Mouse (Mus musculus) c-Kit-positive CD71-positive TER-119-positive erythroid progenitor cells, embryonic 14.5 days (primary cell): ENCODE measurements around the gene Dbil5.
"Not testable (repeated sequence)": the region's sequence is repeated elsewhere in the genome, so short reads cannot be mapped to it uniquely, and the experiment has no call there.

ENCODE experiments used
- DNase-seq: peaks from one replicate; pipeline ENCODE4 v3.0.0-alpha.2; 2013; ENCODE audit warnings: low spot score

The Dbil5 gene

DNA sequence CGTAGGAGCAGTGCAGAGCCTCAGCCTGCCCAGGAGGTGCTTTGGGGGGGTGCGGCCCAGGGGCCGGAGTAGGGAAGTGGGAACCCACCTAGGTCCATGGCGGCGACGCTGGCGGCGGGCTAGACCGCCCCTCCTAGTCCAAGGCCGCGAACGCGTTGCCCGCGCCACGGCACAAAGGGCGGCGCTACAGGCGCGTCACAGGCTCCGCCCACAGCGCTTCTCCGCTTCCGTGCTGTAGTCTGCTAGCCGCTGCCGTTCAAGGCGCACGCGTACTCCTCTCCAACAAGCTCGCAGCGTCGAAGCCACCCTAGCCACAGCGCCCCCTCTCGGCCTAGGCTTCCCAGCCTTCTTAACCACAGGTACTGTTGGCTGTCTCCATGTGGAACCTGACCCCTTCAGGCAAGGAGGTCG is at the start of gene Dbil5, which contains the start of gene Gemin4:
Dbil5 (plus strand) TSS at position 219 of the 411 bp plus-strand sequence.
Gemin4 (minus strand) TSS at position 275 of the 411 bp plus-strand sequence.
- peak; percentile 97 for DNase-seq

- no peak for DNase-seq
These were observed 48.4 kb upstream of the Dbil5 start for GRCm38 (mm10) chr11:76168976-76169375.

DNA sequence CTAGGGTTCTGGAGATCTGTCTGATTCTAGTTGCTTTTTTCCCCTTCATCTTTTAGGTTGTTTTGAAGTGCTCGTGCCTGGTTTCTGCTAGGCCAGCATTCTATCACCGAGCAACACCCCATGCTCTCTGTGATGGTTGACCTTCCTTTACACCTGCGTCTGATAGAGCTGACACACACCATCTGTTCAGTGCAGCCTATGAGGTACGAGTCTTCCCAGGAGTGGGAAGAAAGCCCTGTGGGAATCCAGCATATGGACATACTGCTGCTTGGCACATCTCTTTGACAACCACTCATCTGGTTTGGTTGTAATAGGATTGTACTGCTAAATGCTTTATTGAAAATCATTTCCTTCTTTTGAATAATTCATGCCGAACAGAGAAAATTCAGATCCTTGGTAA is 47.2 kb upstream of the Dbil5 start:
- DNase-seq, result no peak

DNA sequence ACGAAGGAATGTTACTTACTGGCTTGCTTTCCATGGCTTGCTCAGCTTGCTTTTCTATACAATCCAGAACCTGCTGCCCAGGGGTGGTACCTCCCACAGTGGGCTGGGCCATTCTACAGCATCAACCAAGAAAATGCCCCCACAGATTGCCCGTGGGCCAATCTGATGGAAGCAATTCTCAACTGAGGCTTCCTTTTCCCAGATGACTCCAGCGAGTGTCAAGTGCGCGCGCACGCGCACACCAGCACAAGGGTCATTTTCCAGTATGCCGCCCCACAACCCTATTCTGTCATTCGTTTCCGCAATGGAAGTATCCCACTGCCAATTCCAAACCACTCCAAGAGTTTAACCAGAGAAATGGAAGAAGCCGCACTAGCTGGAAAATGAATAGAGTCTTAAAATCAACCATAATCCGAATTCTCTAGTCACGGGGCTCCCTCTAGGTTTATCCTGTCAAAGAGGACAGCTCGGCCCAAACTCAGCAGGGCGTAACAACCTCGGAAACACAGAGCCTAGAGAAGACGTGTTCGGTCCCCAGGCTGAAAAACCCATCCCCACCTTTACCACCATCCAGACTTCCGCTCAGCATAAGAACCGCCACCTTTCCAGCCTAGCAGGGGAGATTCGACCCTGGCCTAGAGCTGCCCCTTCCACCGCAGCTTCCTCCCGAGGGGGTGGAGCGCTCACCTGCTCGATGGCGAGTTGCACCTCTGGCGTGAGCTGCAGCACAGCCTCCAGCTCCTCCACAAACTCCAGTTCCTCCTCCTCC is 38.5 kb upstream of the Dbil5 start:
- DNase-seq, result peak; percentile 45

GRCm38 (mm10) chr11:76179495-76180145 is 37.8 kb upstream of the Dbil5 start, which contains the start of the genes Vps53 and Fam57a:
Vps53 (minus strand) TSS chr11:76179647.
Fam57a (plus strand) TSS chr11:76179671.
- peak; percentile 79 for DNase-seq

DNA sequence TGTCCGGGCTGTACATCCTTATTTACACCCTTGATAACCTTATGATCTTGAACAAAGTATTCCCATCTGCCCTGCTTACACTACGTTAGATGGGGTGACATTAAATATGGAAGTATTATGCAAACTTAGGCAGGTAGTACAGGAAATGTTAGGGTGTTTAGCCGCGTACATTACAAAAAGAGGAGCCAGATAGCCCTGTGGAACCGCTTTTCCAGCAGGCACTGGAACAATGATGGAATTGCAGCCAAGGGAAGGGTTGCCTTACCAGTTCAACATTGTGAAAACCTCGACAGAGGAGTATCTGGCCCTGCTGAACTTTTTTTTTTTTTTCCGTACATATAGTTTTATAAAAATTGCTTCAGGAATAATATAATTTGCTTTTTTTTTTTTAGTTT is 37.3 kb upstream of the Dbil5 start:
- no peak for DNase-seq

GRCm38 (mm10) chr11:76183745-76184144 is 33.7 kb upstream of the Dbil5 start:
- no peak for DNase-seq

DNA sequence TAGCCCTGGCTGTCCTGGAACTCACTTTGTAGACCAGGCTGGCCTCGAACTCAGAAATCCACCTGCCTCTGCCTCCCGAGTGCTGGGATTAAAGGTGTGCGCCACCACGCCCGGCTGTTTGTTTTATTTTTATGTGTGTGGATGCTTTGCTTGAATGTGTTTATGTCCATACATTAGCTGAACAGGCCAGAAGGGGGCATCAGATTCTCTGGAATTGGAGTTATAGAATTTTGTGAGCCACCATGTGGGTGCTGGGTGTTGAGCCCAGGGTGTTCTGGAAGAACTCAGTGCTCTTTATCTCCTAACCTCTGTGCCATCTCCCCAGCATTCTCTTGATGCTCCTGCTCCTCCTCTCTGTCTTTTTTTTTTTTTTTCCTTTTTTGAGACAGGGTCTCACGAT is 30.5 kb upstream of the Dbil5 start:
- DNase-seq, result no peak

DNA sequence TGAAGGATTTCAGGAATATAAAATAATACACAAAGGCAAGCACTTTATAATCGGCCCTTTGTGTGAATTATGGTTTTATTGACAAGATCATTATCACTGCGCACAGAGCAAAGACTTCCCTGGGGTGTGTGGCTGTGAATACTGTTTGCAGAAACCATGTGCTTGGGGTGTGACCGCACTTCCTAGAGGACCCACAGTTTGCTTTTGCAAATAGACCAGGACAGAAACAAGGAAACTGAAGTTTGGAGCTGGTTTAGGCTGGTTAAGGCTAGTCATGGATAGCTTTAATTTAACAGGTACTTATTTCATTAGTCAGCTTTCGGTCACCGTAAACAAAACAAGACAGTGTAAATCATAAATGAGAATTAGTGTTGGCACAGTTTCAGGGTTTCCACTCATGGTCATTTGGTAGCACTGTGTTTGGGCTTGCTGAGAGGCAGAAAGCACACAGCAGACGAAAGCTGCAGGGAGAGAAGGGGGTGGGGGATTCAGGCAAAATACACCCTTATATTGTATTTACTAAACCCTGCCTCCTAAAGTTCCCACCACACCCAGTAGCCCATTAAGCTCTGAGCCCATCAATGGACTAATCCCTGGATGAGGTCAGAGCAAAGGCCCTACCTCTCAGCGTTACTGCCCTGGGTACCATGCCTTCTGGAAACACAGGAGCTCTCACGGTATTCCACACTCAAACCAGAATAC is 21.0 kb upstream of the Dbil5 start:
- no peak for DNase-seq

- DNase-seq, result no peak
These were observed 20.4 kb upstream of the Dbil5 start for GRCm38 (mm10) chr11:76196977-76197469.

- peak; percentile 16 for DNase-seq
These were observed 15.4 kb upstream of the Dbil5 start for GRCm38 (mm10) chr11:76201761-76202674.

GRCm38 (mm10) chr11:76206793-76207192 is 10.6 kb upstream of the Dbil5 start:
- no peak for DNase-seq

DNA sequence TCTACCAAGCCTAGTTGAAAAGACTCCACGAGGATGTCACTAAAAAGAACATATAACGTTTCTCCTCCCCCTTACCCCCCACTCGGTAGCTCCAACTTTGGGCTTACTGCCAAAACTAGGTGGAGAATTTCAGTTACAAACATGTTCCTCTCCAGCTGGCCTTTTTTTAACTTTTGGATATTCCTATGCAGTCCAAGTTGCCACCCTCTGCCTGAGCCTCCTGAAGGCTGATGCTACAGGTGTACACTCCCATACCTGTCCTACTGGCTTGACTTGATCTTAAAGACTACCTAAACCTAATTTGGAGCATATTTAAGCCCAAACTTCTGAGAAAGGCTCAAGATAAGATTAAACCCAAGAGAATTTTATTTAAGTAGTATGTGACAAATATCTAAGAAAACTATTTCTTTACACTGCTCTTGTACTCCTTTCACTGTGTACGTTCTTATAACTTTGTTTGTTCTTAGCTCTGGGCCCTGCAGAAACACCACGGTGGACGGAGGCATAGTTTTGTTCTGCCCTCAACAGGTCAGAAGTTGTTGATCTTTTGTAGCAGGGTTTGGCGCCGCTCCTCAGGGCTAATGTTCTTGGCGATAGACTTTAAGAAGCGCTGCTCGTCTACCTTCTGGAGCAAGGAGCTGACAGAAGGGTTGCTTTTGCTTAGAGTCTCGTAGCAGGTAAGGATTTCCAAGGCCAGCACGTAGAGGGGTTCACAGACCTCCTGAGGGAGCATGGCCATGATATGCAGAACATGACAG is 7.0 kb upstream of the Dbil5 start:
- DNase-seq, result no peak

DNA sequence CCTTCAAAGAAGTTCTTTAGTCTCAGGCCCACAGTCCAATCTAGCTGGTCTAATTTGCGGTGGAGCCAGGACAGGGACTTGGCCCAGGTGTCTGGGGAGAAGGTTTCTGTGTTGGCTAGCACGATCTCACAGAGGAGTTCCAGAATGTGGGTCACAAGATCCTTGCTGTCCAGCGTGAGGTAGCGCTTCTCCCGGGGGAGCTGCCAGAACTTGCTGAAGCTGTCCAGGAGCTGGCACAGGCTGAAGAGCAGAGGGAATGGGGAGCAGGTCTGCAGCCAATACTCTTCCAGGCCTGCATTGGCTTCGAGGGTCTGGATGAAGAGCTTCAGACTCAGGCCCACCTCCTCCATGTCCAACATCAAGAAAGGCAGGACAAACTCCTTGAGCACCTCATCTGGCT is 5.8 kb upstream of the Dbil5 start:
- DNase-seq, result not testable (repeated sequence)

- no peak for DNase-seq
These were observed 3.6 kb upstream of the Dbil5 start for GRCm38 (mm10) chr11:76213841-76214240.

- no peak for DNase-seq
These were observed 2.4 kb upstream of the Dbil5 start for GRCm38 (mm10) chr11:76215011-76215410.

GRCm38 (mm10) chr11:76216049-76216540 is 1.3 kb upstream of the Dbil5 start:
- no peak for DNase-seq

DNA sequence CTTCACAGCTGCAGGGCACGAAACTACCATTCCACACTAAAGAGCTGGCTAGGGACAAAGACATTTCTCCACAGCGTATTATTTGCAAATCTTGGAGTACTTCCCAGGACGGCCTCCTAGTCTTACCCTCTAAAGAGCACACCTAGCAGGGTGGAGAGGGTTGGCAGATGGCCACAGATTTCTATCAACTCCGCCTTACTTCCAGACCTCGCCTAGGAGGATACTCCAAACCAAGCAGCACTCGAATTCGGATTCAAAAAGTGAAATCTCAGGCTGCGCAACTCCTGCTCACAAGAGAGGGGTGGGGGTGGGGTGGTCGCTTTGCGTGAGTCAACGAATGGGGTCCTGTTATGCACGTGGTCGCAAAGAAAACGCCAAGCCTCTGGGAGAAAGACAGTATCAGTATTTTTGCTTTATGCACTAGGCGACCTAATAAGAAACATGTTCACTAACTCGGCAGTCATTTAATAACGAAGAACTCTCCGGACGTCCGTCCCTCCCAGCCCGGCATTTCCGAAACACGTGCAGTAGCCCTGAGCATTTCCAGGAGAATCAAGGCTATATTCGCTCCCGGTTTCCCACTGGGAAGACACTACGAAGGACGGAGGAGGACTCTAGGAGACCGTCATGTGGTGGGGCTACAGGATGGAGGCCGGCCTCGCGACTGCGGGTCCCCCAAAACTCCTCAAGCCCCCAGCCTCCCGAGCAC is 573 bp upstream of the Dbil5 start:
- peak; percentile 41 for DNase-seq

DNA sequence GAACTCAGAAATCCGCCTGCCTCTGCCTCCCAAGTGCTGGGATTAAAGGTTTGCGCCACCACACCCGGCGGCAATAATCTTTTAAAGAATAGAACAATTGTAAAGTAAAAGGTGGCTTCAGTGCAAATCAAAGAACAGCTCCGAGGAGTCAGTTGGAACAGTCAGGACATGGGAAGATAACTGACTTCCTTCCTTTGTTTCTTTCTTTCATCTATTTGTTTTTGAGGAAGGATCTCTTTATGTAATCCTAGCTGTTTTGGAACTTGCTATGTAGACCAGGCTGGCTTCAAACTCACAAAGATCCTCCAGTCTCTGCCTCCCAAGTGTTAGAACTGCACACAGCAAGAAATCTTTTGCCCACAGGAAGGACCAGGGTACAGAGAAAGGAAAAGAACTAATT is 7.2 kb downstream of the Dbil5 start:
- no peak for DNase-seq

GRCm38 (mm10) chr11:76225051-76225450 is 7.6 kb downstream of the Dbil5 start:
- no peak for DNase-seq
